Mouse (Mus musculus): ENCODE data around the gene H2-Ab1.

GRCm38 (mm10) chr17:34237741-34238140 is 19.7 kb upstream of the H2-Ab1 start:
- TF ChIP-seq CTCF (IDR thresholded peaks at IDR 0.05; ENCODE audit: control insufficient read depth, insufficient read depth, low read length) (no peak), POLR2A (IDR thresholded peaks at IDR 0.05; ENCODE audit: borderline replicate concordance, control insufficient read depth, low read depth, low read length) (no peak)

Data from bone marrow, adult 2 months (tissue).